Mouse (Mus musculus) small intestine, adult 2 months (tissue): ENCODE data around the gene Ppp4r1.

Source experiments
- CTCF ChIP-seq: fragments of 200-500 bp; IDR thresholded peaks from 2 replicates; pipeline ENCODE4 v1.5.1; 2012; ENCODE audit warnings: low read depth, mild to moderate bottlenecking, control low read depth, inconsistent platforms, low read length, moderate library complexity, mixed read lengths; ENCODE audit not compliant: insufficient replicate concordance, insufficient read length; ENCODE audit errors: extremely low read depth
- POLR2A ChIP-seq: fragments of 200-500 bp; IDR thresholded peaks from 2 replicates; pipeline ENCODE4 v1.6.1; 2012; ENCODE audit warnings: low read depth, mild to moderate bottlenecking, control low read depth, inconsistent platforms, low read length, moderate library complexity

DNA sequence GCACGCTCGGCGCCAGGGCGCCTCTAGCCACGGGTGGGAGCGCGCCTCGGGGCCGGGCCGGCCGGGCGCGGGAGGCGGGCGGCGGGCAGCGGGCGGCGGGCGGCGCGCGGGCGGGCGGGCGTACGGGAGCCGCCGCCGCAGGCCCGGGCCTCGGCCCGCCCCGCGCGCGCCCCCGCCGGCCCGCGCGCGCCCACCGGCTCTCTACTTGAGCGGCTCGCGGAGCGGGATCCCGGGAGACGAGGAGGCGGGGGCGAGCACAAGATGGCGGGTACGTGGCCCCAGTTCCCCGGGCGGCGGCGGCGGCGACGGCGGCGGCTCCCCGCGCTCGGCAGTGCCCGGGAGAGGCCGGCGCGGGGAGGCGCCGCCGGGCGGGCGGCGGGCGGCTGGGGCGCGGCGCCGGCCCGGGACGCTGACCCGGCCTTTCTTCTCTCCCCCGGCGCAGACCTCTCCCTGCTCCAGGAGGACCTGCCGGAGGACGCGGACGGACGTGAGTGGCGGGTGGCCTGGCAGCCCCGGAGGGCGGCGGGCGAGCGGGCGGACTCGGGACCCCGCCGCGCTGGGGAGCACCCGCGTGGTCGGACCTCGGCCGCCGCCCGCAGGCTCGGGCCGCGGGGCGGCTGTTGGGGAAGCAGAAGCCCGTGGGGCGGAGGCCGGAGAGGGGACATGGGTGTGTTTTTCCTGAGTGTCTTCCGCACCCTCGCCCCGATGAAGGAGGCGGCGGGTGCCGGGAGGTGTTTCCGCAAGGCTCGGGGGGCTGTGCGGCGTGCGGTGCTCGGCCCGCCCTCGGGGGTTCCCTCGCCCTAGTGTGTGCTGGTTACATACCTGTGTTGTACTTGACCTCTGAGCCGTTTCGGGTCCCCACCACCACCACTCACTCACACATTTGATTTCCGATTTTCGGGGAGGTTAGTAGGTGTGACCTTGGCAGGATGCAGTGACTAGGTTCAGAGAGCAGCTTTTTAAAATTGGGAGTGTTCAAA, 1.1 kb downstream of the Ppp4r1 start:
- TF ChIP-seq POLR2A: no peak
- no peak for TF ChIP-seq CTCF
